Mouse (Mus musculus) stomach, embryonic 16.5 days (tissue): Measurements from ENCODE around the gene Cnih4. TPM values are rescaled to one million over a fixed set of nuclear protein-coding genes. Genes with fewer than 3 reads are reported as not detected.

Source experiments
- ATAC-seq: fragments of 200-750 bp; cut with Nextera tagmentation; 2 replicates; pipeline ENCODE4 v1.8.0; 2017; ENCODE audit warnings: moderate number of reproducible peaks, moderate TSS enrichment; ENCODE audit not compliant: insufficient read depth, low FRiP score
- H3K27ac ChIP-seq: fragments of 300-500 bp; sonication (generic); 2 replicates; pipeline ENCODE4 v1.5.1; 2014; ENCODE audit warnings: low read length
- H3K27me3 ChIP-seq: fragments of 300-500 bp; sonication (generic); 2 replicates; pipeline ENCODE4 v1.6.1; 2014; ENCODE audit warnings: low read length, control low read depth, mixed read lengths; ENCODE audit not compliant: control insufficient read depth, insufficient read depth
- H3K36me3 ChIP-seq: fragments of 300-500 bp; sonication (generic); 2 replicates; pipeline ENCODE4 v1.6.1; 2014; ENCODE audit warnings: low read length; ENCODE audit not compliant: control insufficient read depth, insufficient read depth
- H3K4me1 ChIP-seq: fragments of 300-500 bp; sonication (generic); 2 replicates; pipeline ENCODE4 v1.6.1; 2014; ENCODE audit warnings: low read length, control low read depth, mixed read lengths; ENCODE audit not compliant: control insufficient read depth, insufficient read depth
- H3K4me2 ChIP-seq: fragments of 300-500 bp; sonication (generic); 2 replicates; pipeline ENCODE4 v1.6.1; 2014; ENCODE audit warnings: low read depth, low read length, mixed read lengths
- H3K4me3 ChIP-seq: fragments of 300-500 bp; sonication (generic); replicated peaks from 2 replicates; pipeline ENCODE4 v1.5.1; 2014; ENCODE audit warnings: mild to moderate bottlenecking, low read length
- H3K9ac ChIP-seq: fragments of 300-500 bp; sonication (generic); 2 replicates; pipeline ENCODE4 v1.6.1; 2014; ENCODE audit warnings: low read length
- H3K9me3 ChIP-seq: fragments of 300-500 bp; sonication (generic); replicated peaks from 2 replicates; pipeline ENCODE4 v1.6.1; 2016; ENCODE audit warnings: low read length, control low read depth; ENCODE audit not compliant: control insufficient read depth
- WGBS: fragments of 180-500 bp; shearing (Covaris S2); extraction: QIAGEN DNeasy Blood & Tissue Kit; methylation state at CpG from one replicate; pipeline ENCODE4 v1.1.7; 2014; 5-methylcytosine and 5-hydroxymethylcytosine counted together
- polyA plus RNA-seq: library from polyadenylated mRNA; unstranded; fragments of >200 nt; fragmentation: Nextera tagmentation; extraction: Ambion mirVana; gene quantifications from 2 replicates; pipeline ENCODE4 v1.2.1, GENCODE M21; 2015

Cnih4 gene
- polyA plus RNA-seq, 1 experiment from 2014 or later: 113 TPM

GRCm38 (mm10) chr1:181188925-181189324, 44.4 kb downstream of the Cnih4 start:
- no peak overlapping the region for H3K4me3 ChIP-seq
- 82% methylated on average over 4 of the region's 4 CpGs for WGBS
- H3K4me1 ChIP-seq: no peaks in the 10 kb centered on the region
- no peak overlapping the region for H3K27ac ChIP-seq
- ATAC-seq: no peak
- no peaks in the 10 kb centered on the region for H3K9me3 ChIP-seq
- no peak overlapping the region for H3K4me2 ChIP-seq
- peaks cover 30% of the 10 kb centered on the region for H3K36me3 ChIP-seq
- no peaks in the 10 kb centered on the region for H3K27me3 ChIP-seq
- H3K9ac ChIP-seq: no peak overlapping the region

- no peaks in the 10 kb centered on the region for H3K27me3 ChIP-seq
- H3K36me3 ChIP-seq: peaks cover 24% of the 10 kb centered on the region; the same call in 1 of the 2 replicates
- no peaks in the 10 kb centered on the region for H3K4me1 ChIP-seq
- H3K27ac ChIP-seq: no peak overlapping the region
- 83% methylated on average over 4 of the region's 4 CpGs for WGBS
- H3K4me3 ChIP-seq: no peak overlapping the region
- no peaks in the 10 kb centered on the region for H3K9me3 ChIP-seq
- ATAC-seq: no peak
- no peak overlapping the region for H3K4me2 ChIP-seq
- H3K9ac ChIP-seq: no peak overlapping the region
Measured at GRCm38 (mm10) chr1:181199446-181199845, 55.0 kb downstream of the Cnih4 start.

- peak overlapping the region; percentile 70 for H3K4me3 ChIP-seq
- peak overlapping the region; percentile 99 for H3K9ac ChIP-seq
- peaks cover 16% of the 10 kb centered on the region for H3K4me1 ChIP-seq
- ATAC-seq: no peak
- H3K9me3 ChIP-seq: no peaks in the 10 kb centered on the region
- 8% methylated on average over 4 of the region's 4 CpGs for WGBS
- H3K27ac ChIP-seq: peak overlapping the region; percentile 95
- no peaks in the 10 kb centered on the region for H3K27me3 ChIP-seq
- H3K4me2 ChIP-seq: peak overlapping the region; percentile 68
- H3K36me3 ChIP-seq: no peaks in the 10 kb centered on the region
Measured at GRCm38 (mm10) chr1:181210147-181210546, 65.7 kb downstream of the Cnih4 start.

DNA sequence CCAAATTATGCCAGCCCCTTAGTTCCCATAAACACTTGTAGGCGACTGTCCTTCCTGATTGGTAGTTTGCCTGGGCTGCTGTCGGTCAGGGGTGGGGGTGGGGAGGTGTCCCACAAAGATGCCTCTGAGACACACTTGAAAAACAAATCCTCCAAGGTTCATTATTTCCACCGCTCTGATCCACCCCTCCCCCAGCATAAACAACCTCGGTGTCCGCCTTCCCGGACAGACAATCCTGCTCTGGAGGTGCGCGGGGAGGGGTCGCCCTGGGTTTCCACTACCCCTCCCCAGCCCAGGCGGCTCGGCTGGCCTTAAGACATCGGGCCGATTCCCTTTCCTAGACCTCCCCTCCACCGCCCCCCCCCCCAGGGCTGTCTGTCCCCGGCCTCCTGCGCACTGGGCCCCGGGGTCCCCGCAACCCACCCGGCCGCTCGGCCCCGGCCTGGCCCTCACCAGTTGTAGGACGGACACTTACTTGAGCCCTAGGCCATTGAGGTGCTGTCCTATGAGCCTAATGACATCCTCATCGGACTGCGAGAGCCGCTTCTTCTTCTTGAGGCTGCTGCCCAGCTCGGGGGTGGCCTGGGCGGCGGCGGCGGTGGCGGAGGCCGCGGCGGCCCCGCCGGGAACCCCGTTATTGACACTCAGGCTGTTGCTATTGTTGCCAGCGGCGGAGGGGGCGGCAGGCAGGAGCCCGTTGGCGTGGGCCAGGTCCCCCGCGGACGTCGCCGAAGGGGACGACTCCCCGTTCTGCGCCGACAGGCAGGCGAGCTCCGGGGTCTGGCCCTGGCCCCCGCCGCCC, 66.3 kb downstream of the Cnih4 start:
- Histone ChIP-seq H3K4me2 (peak overlapping the region; percentile 68), H3K27me3 (no peaks in the 10 kb centered on the region), H3K27ac (peak overlapping the region; percentile 95), H3K9ac (peak overlapping the region; percentile 99), H3K4me3 (peak overlapping the region; percentile 70), H3K4me1 (peaks cover 16% of the 10 kb centered on the region), H3K9me3 (no peaks in the 10 kb centered on the region), H3K36me3 (no peaks in the 10 kb centered on the region)
- WGBS: under 1% methylated on average over 53 of the region's 56 CpGs
- ATAC-seq: peak; percentile 15; the same call in 1 of the 2 replicates

- no peaks in the 10 kb centered on the region for H3K27me3 ChIP-seq
- no peaks in the 10 kb centered on the region for H3K9me3 ChIP-seq
- under 1% methylated on average over 30 of the region's 72 CpGs for WGBS
- peaks cover 16% of the 10 kb centered on the region for H3K4me1 ChIP-seq
- H3K27ac ChIP-seq: peak overlapping the region; percentile 95
- H3K9ac ChIP-seq: peak overlapping the region; percentile 99
- H3K4me2 ChIP-seq: peak overlapping the region; percentile 68
- peak overlapping the region; percentile 70 for H3K4me3 ChIP-seq
- no peaks in the 10 kb centered on the region for H3K36me3 ChIP-seq
- ATAC-seq: peak; percentile 37
Measured at GRCm38 (mm10) chr1:181211403-181211919, 67.0 kb downstream of the Cnih4 start.

DNA sequence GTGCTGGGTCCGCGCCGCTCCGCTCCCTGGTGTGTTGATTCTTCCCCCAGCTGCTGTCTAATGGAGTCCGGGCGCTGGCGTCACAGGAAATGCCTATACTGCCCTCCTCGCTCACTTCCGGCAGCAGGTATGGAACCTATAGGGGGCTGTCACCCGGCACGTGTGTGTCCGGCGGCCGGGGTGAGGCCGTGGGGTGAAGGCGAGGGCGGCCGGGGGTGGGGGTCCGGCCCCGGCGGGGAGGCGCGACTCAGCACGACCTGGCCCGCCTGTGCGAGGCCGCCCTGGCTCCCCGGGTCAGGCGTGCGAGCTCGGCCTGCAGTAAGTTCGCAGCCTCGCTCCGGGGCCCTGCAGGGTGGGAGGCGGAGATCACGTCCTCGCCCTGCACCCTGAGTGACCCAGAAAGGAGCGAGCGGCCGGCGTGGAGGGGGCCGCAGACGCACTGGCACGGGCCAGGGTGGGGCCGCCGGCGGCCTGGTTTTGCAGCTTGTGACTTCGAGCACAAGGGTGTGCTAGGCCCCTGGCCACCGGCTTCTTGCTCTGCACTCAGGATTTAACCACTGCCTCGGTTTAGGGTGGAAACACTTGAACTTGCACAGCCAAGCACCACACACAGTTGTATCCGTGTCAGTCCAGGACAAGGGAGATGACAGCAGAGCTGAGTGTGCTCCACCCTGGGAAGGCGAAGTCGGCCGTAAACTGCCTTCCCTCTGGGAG, 67.6 kb downstream of the Cnih4 start, which contains the start of gene Wdr26:
TSS of gene Wdr26 (minus strand) at position 82 of the 714 bp plus-strand sequence.
- Histone ChIP-seq H3K4me1 (peaks cover 16% of the 10 kb centered on the region), H3K9ac (peak within 1 kb of the TSS; percentile 99), H3K4me3 (peak within 1 kb of the TSS; percentile 70), H3K36me3 (no peaks in the 10 kb centered on the region), H3K27ac (peak within 1 kb of the TSS; percentile 95), H3K27me3 (no peaks in the 10 kb centered on the region), H3K4me2 (peak within 1 kb of the TSS; percentile 68), H3K9me3 (no peaks in the 10 kb centered on the region)
- peak; percentile 92 for ATAC-seq
- WGBS: under 1% methylated on average over 52 of the region's 54 CpGs

- Histone ChIP-seq H3K9me3 (no peaks in the 10 kb centered on the region), H3K9ac (no peak overlapping the region)
- WGBS: 83% methylated on average over 8 of the region's 8 CpGs
Measured at GRCm38 (mm10) chr1:181214296-181215035, 70.0 kb downstream of the Cnih4 start.

DNA sequence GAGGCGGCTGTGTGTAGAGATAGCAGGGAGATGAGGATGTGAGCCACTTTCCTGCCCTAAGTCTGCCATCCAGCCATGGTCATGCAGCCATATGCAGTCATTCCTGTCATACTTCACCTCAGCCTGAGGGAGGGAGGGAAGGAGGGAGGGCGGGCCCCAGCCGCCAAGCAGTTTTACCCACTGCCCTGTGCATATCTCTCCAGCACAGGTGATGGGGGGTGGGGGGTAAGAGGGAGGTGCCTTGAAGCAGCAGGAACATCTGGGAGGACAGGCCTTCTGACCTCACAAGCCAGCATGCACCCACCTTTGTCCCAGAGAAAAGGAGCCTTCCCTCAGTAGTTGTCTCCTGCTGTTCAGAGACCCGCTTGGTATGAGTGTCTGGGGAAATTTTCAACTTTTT, 71.8 kb downstream of the Cnih4 start:
- no peak overlapping the region for H3K4me3 ChIP-seq
- H3K4me2 ChIP-seq: no peak overlapping the region
- H3K4me1 ChIP-seq: peaks cover 7% of the 10 kb centered on the region
- no peak overlapping the region for H3K9ac ChIP-seq
- H3K27ac ChIP-seq: no peak overlapping the region
- H3K9me3 ChIP-seq: no peaks in the 10 kb centered on the region
- no peaks in the 10 kb centered on the region for H3K27me3 ChIP-seq
- 62% methylated on average over 4 of the region's 4 CpGs for WGBS
- H3K36me3 ChIP-seq: no peaks in the 10 kb centered on the region
- peak; percentile 35; the same call in 1 of the 2 replicates for ATAC-seq

More at GRCm38 (mm10) chr1:181214296-181215035, 70.0 kb downstream of the Cnih4 start:
- Histone ChIP-seq H3K4me2 (no peak overlapping the region), H3K27me3 (no peaks in the 10 kb centered on the region), H3K4me1 (peaks cover 13% of the 10 kb centered on the region), H3K4me3 (no peak overlapping the region), H3K27ac (no peak overlapping the region), H3K36me3 (no peaks in the 10 kb centered on the region)
- ATAC-seq: no peak
